In genomic region chr11:113458582-113459210, GRCm38 (mm10) we compare ENCODE assay signal across 11 mouse cellular contexts.
A peak's percentile ranks its signal among the peaks of the same experiment; 100 is the strongest.
DNase-seq lines count a peak whose midpoint lies in the region; ATAC-seq and TF ChIP-seq lines count a peak whose summit lies in the region.
"Had no signal": no experiment of that assay in that cellular context is flagged by ENCODE, and none has a peak within 500 bp of the region (broad histone marks: within the 10 kb centered on the region; RNA-seq: fewer than 3 reads in every experiment).

No protein-coding gene starts in this region.

- TF ChIP-seq EP300 in heart, postnatal 0 days (IDR thresholded peaks at IDR 0.05; ENCODE audit: low read depth), result no peak
- TF ChIP-seq EP300 in lung, postnatal 0 days (IDR thresholded peaks at IDR 0.05), result no peak

- no peak overlapping the region for H3K9ac ChIP-seq in heart, postnatal 0 days (replicated peaks; ENCODE audit: low read depth, low read length)
- no peak overlapping the region for H3K9ac ChIP-seq in lung, postnatal 0 days (replicated peaks; ENCODE audit: low read depth)
- H3K9ac ChIP-seq in midbrain, embryonic 14.5 days (replicated peaks; ENCODE audit: low read length), result no peak overlapping the region
- H3K9ac ChIP-seq: lung, embryonic 15.5 days had no signal

- ATAC-seq in heart, postnatal 0 days (ENCODE audit: insufficient read depth, low read depth), result no peak
- no peak for ATAC-seq in lung, postnatal 0 days
- ATAC-seq in midbrain, embryonic 14.5 days (ENCODE audit: low FRiP score, low TSS enrichment), result no peak
- ATAC-seq: inflammation-experienced regulatory T-cells, adult 6 months had no signal

- H3K4me3 ChIP-seq in heart, postnatal 0 days (ENCODE audit: low read depth, low read length), result no peak overlapping the region
- H3K4me3 ChIP-seq in lung, postnatal 0 days (ENCODE audit: low read depth, low read length), result no peak overlapping the region
- no peak overlapping the region for H3K4me3 ChIP-seq in limb, embryonic 10.5 days
- no peak overlapping the region for H3K4me3 ChIP-seq in midbrain, embryonic 14.5 days (replicated peaks; ENCODE audit: low read depth, low read length)
- H3K4me3 ChIP-seq: lung, embryonic 15.5 days had no signal

- H3K9me3 ChIP-seq in heart, postnatal 0 days (replicated peaks; ENCODE audit: control insufficient read depth, low read length), result 0 out of 2 replicates have a peak, but pooled peaks cover 12% of the 10 kb centered on the region
- 0 out of 2 replicates have a peak, but pooled peaks cover 2% of the 10 kb centered on the region for H3K9me3 ChIP-seq in lung, postnatal 0 days (ENCODE audit: low read length)
- H3K9me3 ChIP-seq in limb, embryonic 10.5 days (replicated peaks), result no peaks in the 10 kb centered on the region
- peaks cover 8% of the 10 kb centered on the region for H3K9me3 ChIP-seq in midbrain, embryonic 14.5 days (ENCODE audit: control insufficient read depth, low read length)
- H3K9me3 ChIP-seq: lung, embryonic 15.5 days had no signal

- H3K27me3 ChIP-seq in heart, postnatal 0 days (ENCODE audit: control insufficient read depth, insufficient read depth, low read length), result no peaks in the 10 kb centered on the region
- H3K27me3 ChIP-seq in lung, postnatal 0 days (replicated peaks; ENCODE audit: insufficient read depth, low read length), result no peaks in the 10 kb centered on the region
- H3K27me3 ChIP-seq in limb, embryonic 10.5 days (ENCODE audit: low read depth, poor library complexity, severe bottlenecking), result no peaks in the 10 kb centered on the region
- no peaks in the 10 kb centered on the region for H3K27me3 ChIP-seq in midbrain, embryonic 14.5 days (ENCODE audit: control insufficient read depth, insufficient read depth, low read length)
- H3K27me3 ChIP-seq: lung, embryonic 15.5 days had no signal

- no peak for DNase-seq in heart, postnatal 0 days (ENCODE audit: low spot score)
- DNase-seq in heart, postnatal 14 days, result no peak
- no peak for DNase-seq in lung, postnatal 0 days (ENCODE audit: low spot score)
- DNase-seq in lung, postnatal 25 days (ENCODE audit: low spot score), result no peak
- DNase-seq in limb, embryonic 10.5 days (ENCODE audit: low spot score), result no peak
- DNase-seq in thymus, postnatal 36 days, result peak; percentile 40 to 41
- DNase-seq in gastrocnemius, adult 18-20 months (ENCODE audit: low spot score), result no peak
- no peak for DNase-seq in midbrain, embryonic 14.5 days
- DNase-seq: heart, adult 11 months had no signal

- intact Hi-C loops in heart, postnatal 14 days (cut with DNase I), result no loop called here

- 54% methylated on average over 15 of the region's 15 CpGs for WGBS in heart, postnatal 0 days
- WGBS in lung, postnatal 0 days, result 74% methylated on average over 13 of the region's 15 CpGs
- WGBS in limb, embryonic 10.5 days, result 66% methylated on average over 15 of the region's 15 CpGs
- WGBS in midbrain, embryonic 14.5 days, result 58% methylated on average over 15 of the region's 15 CpGs

- H3K36me3 ChIP-seq in heart, postnatal 0 days (replicated peaks; ENCODE audit: control insufficient read depth, insufficient read depth, low read length), result no peaks in the 10 kb centered on the region
- no peaks in the 10 kb centered on the region for H3K36me3 ChIP-seq in lung, postnatal 0 days (ENCODE audit: insufficient read depth, low read length)
- no peaks in the 10 kb centered on the region for H3K36me3 ChIP-seq in limb, embryonic 10.5 days
- no peaks in the 10 kb centered on the region for H3K36me3 ChIP-seq in midbrain, embryonic 14.5 days (ENCODE audit: control insufficient read depth, insufficient read depth, low read length)
- H3K36me3 ChIP-seq: lung, embryonic 15.5 days had no signal

- no peak overlapping the region for H3K4me2 ChIP-seq in heart, postnatal 0 days (ENCODE audit: low read depth, low read length)
- no peak overlapping the region for H3K4me2 ChIP-seq in lung, postnatal 0 days (replicated peaks; ENCODE audit: low read depth, low read length)
- H3K4me2 ChIP-seq in midbrain, embryonic 14.5 days (ENCODE audit: low read length), result no peak overlapping the region
- H3K4me2 ChIP-seq: lung, embryonic 15.5 days had no signal

- TF ChIP-seq CTCF in heart, postnatal 0 days (IDR thresholded peaks at IDR 0.05; ENCODE audit: low read depth), result peak; percentile 26
- peak; percentile 48 for TF ChIP-seq CTCF in lung, postnatal 0 days (IDR thresholded peaks at IDR 0.05)

- no peaks in the 10 kb centered on the region for H3K4me1 ChIP-seq in heart, postnatal 0 days (ENCODE audit: control insufficient read depth, insufficient read depth)
- no peaks in the 10 kb centered on the region for H3K4me1 ChIP-seq in lung, postnatal 0 days (ENCODE audit: insufficient read depth, low read depth, low read length)
- peaks cover 25% of the 10 kb centered on the region for H3K4me1 ChIP-seq in limb, embryonic 10.5 days
- 0 out of 2 replicates have a peak, but pooled peaks cover 4% of the 10 kb centered on the region for H3K4me1 ChIP-seq in midbrain, embryonic 14.5 days (ENCODE audit: control insufficient read depth, insufficient read depth, low read length)
- H3K4me1 ChIP-seq: lung, embryonic 15.5 days had no signal

- H3K27ac ChIP-seq in heart, postnatal 0 days (ENCODE audit: low read depth), result no peak overlapping the region
- no peak overlapping the region for H3K27ac ChIP-seq in lung, postnatal 0 days (ENCODE audit: low read length)
- H3K27ac ChIP-seq in limb, embryonic 10.5 days, result peak overlapping the region; percentile 65
- no peak overlapping the region for H3K27ac ChIP-seq in midbrain, embryonic 14.5 days (replicated peaks; ENCODE audit: low read depth, low read length)
- H3K27ac ChIP-seq: lung, embryonic 15.5 days had no signal

Comparison
In these comparisons a context has a peak if more than half of its experiments do, and no peak if none do; other contexts are left out.
1. DNase-seq: peak in thymus, postnatal 36 days (2 of 2); none in heart, postnatal 0 days (single experiment), heart, postnatal 14 days (0 of 2), lung, postnatal 0 days (single experiment), lung, postnatal 25 days (single experiment), limb, embryonic 10.5 days (single experiment), gastrocnemius, adult 18-20 months (single experiment) and midbrain, embryonic 14.5 days (single experiment).